Mouse (Mus musculus) forelimb bud, embryonic 11.5 days (tissue): ENCODE results near the gene Enox1.
"Not testable (repeated sequence)": the region's sequence is repeated elsewhere in the genome, so short reads cannot be mapped to it uniquely, and the experiment has no call there.

Experiments
- DNase-seq: peaks from one replicate; pipeline ENCODE4 v3.0.0-alpha.2; 2012; ENCODE audit warnings: low read depth, low spot score

Enox1 gene

DNA sequence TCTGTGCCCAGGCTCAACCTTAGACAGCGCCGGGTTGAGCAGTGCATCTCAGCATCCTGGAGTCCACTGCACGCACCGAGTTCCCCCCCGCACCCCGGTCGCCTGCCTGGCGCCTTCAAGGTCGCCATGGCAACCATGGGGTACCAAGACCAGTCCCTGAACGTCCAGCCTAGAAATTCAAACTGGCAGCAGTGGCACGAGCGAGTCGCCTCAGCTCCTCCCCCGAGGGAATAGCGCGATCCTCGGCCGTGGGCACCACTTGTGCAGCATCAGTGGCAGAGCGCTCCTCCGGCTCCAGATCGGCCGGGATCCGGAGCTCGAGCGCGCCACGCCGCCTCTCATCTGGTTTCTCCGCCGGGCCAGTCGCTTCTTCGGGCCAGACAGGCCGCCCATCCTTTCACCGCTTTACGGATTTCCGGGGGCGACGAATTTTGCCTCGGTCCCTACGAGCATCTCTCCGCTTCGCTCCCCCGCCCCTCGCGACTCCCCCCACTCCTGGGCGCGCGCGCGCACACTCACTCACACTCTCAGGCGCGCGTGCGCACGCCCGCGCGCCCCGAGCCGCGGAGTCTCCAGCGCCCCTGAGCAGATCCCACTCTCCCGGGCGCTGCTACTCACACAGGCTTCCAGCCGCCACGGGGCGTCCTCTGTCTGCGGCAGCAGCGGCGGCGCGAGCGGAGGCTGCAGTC lies at the start of gene Enox1:
Enox1 (plus strand) TSS at position 542 of the 689 bp plus-strand sequence.
- DNase-seq, result peak; percentile 82

DNA sequence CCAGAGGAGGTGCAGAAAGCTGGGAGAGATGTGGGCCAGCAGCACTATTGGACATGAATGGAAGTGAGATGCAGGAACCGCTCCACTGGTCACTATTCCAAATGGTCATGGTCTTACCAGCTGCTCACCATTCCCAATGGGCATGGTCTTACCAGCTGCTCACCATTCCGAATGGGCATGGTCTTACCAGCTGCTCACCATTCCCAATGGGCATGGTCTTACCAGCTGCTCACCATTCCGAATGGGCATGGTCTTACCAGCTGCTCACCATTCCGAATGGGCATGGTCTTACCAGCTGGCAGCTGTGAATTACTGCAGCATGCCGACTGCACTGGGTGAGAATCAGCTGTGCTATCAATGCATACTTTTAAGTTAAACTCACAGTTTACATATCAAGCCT lies 45.9 kb upstream of the Enox1 start:
- DNase-seq, result not testable (repeated sequence)

GRCm38 (mm10) chr14:77130612-77131011 lies 26.0 kb upstream of the Enox1 start:
- no peak for DNase-seq

- DNase-seq, result no peak
Measured at GRCm38 (mm10) chr14:77136936-77137335, 19.6 kb upstream of the Enox1 start.

DNA sequence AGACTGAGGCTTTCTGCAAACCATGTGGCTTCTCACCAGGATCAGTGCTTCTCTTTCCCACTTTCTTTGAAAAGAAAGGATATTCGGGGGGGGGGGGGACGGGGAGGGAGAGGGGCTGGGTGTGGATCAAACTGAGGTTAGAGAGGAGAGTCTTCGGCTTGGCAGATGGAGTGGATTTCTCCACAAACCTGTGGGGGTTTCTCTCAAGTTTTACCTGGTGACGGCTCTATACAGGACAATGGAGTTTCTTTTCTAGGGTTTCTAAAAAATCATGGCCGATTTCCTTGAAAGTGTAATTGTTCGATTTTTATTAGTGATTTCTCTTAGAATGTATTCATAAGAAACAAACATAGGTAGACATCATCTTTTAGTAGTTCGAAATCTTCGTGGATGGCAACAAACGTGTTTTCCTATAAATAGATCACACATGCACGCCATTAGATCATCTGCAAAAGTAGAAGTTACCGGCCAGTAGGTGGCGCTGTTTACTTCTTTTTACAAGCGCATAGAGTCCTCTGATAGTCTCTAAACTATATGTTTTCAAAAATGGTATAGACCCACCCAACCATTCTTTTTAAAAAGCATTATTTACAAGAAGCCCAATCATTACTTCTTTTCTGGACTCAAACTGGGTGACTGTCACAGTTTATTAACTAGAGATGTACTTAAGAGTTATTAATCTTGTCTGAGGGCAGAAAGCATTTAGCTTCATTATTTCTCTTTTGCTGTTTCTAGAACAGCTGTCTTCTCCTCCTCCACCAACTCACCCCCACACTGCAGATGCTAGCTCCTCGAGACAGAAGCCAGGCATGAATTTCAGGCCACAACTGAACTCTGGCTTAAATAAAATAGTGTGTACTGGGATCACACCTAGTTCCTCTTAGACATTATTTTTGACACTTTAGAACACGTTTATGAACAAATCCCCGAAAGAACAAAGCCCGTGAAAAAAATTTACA lies 15.0 kb upstream of the Enox1 start:
- peak; percentile 85 for DNase-seq

- DNase-seq, result no peak
Measured at GRCm38 (mm10) chr14:77145103-77145502, 11.5 kb upstream of the Enox1 start.

DNA sequence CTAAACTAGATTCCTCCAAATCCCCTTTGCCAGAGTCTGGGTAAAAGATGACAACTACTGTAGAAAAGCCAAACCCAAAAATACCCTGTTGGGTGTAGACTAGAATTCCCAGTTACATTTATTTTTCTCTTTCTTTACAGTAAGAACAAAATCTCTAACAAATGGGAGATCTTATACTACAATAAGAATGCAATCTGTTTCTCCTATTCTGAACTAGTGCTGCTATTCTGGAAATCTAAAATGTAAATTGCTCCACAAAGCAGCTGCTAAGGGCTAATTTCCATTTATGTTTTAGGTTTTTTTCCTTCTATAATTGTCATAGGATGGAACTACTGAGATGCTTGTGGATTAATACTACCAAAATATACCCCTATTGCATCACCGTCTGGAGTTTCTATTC lies 8.9 kb upstream of the Enox1 start:
- no peak for DNase-seq

DNA sequence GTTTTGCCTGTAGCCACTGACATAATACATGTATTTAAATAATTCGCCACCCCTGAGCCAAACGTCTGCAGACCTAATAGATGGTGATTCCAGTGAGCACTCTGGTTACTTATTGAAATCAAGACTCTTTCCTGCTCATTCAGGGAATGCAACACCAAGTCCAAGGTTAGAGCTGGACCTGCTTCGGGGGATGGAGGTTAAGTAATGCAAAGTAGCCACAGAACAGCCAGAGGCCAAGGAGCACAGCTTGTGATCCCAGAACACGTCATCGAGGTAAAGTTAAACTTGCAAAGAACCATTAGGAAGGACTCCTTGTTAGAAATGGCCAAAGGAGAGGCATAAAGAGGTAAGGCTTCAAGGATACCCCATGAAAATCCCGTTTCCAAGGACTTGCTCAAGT lies 6.0 kb upstream of the Enox1 start:
- no peak for DNase-seq

GRCm38 (mm10) chr14:77151431-77151830 lies 5.1 kb upstream of the Enox1 start:
- no peak for DNase-seq

GRCm38 (mm10) chr14:77156911-77157504 lies 445 bp downstream of the Enox1 start:
- DNase-seq, result no peak

DNA sequence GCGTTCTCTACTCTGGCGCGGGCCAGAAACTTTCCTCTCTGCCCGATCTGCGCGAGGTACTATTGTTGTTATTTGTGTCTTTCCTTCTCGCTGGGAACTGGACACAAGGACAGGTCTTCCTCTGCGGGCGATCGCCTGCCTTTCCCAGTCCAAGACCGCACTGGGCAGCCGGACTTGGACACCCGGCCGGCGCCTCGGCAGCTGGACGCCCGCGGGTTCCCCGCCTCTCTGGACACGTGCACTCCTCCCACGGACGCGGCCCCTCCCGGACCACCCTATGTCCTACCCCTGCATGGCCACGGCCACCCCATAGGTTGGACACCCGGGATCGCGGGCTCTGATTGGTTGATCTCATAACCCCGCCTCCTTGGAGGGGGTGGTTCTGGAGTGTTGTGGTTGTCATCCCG lies 945 bp downstream of the Enox1 start:
- DNase-seq, result peak; percentile 61

DNA sequence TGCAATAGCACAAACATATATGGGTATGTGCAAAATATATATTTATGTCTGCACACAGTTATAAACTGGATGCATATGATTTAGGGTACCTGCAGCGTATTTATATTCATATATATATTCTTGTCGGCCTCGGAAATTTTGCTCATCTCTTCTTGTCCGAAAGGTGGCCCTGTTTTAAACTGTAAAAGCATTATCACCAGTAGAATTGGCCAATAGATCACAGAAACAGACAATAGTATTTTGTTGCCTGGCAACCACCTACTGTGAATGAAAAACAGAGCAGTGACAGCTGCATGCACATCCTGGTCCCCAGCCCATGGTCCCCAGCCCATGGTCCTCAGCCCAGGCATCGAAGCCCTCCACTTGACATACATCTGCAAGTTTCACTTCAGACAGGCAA lies 2.8 kb downstream of the Enox1 start:
- DNase-seq, result no peak

DNA sequence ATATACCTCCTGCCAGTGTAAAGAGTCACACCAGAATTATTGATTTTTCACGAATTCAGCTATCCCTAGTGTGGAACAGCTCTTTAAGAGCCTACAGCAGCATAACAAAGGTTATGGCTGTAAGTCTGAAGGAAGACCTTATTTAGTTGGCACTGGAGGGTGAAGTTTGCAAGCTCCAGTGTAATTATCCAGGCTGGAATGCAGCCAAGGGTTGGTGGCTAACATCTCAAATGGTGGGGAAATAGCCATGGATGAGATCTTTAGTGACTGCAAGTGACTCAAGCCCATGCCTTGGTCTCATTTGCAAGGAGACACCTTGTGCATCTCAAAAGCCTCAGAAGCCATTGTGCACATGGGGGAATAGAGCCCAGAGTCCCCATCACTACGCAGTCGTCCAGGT lies 5.9 kb downstream of the Enox1 start:
- DNase-seq, result no peak

GRCm38 (mm10) chr14:77164396-77164795 lies 7.8 kb downstream of the Enox1 start:
- no peak for DNase-seq

- DNase-seq, result no peak
Measured at GRCm38 (mm10) chr14:77168161-77168560, 11.6 kb downstream of the Enox1 start.

GRCm38 (mm10) chr14:77174491-77174890 lies 17.9 kb downstream of the Enox1 start:
- no peak for DNase-seq

GRCm38 (mm10) chr14:77174931-77175330 lies 18.4 kb downstream of the Enox1 start:
- no peak for DNase-seq

DNA sequence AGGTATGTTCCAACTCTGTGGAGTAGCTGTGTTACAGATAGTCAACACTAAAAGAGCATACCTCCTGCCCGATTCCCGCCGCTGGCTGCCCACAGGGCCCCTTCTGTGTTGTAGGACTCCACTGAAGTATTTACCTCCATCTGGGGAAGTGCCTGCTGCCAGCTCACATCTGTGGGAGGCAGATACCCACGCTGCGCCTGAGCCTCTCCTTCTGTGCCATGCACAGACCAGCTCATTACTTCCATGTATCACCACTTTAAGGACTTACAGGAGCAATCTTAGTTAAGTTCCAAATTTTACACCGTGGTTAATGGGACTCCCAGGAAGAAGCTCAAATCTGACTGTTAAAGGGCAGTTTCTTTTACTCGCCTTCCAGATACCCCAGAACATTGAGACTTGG lies 23.7 kb downstream of the Enox1 start:
- DNase-seq, result no peak

GRCm38 (mm10) chr14:77180753-77181374 lies 24.3 kb downstream of the Enox1 start:
- DNase-seq, result no peak

DNA sequence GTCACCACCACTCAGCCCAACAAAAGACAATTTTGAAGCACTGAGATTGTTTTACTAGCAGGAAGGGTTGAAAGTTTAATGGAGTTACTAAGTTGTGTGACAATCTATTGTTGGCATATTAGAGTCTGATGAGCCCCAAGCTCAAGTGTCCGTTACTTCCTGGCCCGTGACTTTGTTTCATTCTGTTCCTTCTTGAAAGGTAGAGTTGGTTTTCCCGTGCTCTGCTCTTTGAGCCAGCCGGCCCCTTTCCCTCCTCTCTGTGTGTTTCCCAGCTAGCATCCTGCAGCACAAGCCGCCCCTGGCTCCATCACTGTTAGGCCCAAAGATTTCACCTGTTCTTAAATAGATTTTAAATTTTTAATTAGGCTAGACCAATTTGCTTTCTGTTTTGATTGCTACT lies 26.9 kb downstream of the Enox1 start:
- no peak for DNase-seq

GRCm38 (mm10) chr14:77190158-77190557 lies 33.6 kb downstream of the Enox1 start:
- no peak for DNase-seq
